Mouse (Mus musculus): Measurements from ENCODE around the gene Lpp.

GRCm38 (mm10) chr16:24695062-24695461 is 301.8 kb downstream of the Lpp start:
- TF ChIP-seq CTCF (IDR thresholded peaks at IDR 0.05): no peak
- TF ChIP-seq POLR2A (IDR thresholded peaks at IDR 0.05; ENCODE audit: insufficient read depth, low read depth, low read length): no peak
- no peak for TF ChIP-seq EP300 (IDR thresholded peaks at IDR 0.05; ENCODE audit: insufficient read depth, low read depth, low read length)
